Mouse (Mus musculus): ENCODE data around the gene Tpd52l2. TPM values are rescaled to one million over a fixed set of nuclear protein-coding genes. Genes with fewer than 3 reads are reported as not detected.

Tpd52l2 gene
- total and polyA plus RNA-seq, 3 experiments = 45.3 to 89.2 (median 56.4) TPM

DNA sequence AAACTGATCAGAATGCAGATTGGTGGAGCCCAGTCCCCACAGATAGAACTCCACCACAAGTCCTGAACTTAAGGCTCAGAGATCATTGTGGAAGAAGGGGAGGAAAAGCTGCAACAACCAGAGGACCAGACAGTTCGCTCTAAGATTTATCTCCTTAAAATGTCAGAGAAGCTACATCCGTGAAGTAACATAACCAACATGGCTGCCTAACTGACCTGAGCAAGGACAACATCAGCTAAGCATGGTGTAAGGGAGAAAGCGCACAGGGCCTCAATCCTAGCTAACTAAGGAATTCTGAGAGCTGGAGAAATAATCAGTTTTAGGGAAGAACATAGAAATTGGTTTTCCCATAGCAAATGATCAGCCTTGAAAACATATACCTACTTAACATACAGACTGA, 22.3 kb downstream of the Tpd52l2 start:
- TF ChIP-seq TAL1 (conservative IDR thresholded peaks at IDR 0.05; ENCODE audit: low read depth, low read length) (no peak), CTCF (IDR thresholded peaks at IDR 0.05; ENCODE audit: low read depth, low read length) (no peak), GATA1 (IDR thresholded peaks at IDR 0.05; ENCODE audit: borderline replicate concordance, low read length) (no peak), GATA2 (IDR thresholded peaks at IDR 0.05; ENCODE audit: borderline replicate concordance, low read depth, low read length) (no peak), POLR2AphosphoS5 (IDR thresholded peaks at IDR 0.05; ENCODE audit: insufficient replicate concordance, low read depth, low read length) (no peak; the same call in 1 of the 2 replicates)
- peak overlapping the region; percentile 96 for H3K4me3 ChIP-seq (ENCODE audit: low read depth, low read length)
- no peaks in the 10 kb centered on the region for H3K9me3 ChIP-seq (replicated peaks)
- peaks cover 34% of the 10 kb centered on the region for H3K4me1 ChIP-seq (ENCODE audit: insufficient read depth, low read depth, low read length)
- DNase-seq (ENCODE audit: low spot score) (no peak), ATAC-seq (ENCODE audit: extremely low read depth, insufficient number of reproducible peaks, low FRiP score, poor library complexity, severe bottlenecking) (no peak)
- no peaks in the 10 kb centered on the region for H3K27me3 ChIP-seq (ENCODE audit: insufficient read depth, low read length)
- H3K36me3 ChIP-seq (replicated peaks) = peaks cover 72% of the 10 kb centered on the region

DNA sequence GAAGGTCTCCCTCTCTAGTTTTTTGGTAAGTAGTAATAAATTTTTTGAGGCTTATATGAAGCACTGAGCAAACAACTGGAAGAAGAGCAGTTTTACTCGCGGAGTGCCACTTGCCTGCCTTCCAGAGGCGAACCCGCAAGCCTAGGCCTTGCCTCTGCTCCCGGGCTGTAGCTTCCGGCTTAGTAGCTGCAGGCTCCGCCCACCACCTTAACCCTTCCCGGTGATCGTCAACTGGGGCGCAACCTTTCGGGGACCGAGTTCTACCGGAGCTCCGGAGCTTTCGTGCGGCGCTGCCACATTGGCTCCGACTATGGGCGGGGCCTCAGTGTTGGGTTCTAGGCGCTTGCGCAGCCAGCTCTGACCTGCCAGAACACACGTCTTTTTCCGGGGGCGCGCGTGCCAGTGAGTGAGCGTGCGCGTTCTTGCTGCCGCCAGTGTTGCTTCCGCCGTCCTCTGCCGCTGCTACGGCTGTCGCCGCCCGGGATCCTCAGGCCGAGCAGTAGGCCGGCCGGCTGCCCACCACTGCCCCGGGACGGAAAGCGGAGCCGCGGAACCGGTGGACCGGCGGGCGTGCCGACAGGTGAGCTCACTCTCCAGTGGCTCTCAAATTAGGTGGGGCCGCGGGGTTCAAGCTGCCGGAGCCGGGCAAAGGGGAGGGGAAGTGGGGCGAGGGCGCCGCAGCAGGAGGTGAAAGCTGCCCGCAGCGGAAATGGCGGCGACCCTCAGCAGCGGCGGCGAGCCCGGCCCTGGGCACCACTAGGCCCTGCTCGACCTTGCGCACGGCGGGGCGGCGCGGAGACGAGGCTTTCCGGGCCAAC, 23.4 kb downstream of the Tpd52l2 start, which contains the start of gene Dnajc5:
TSS of gene Dnajc5 (plus strand) at position 368 of the 818 bp plus-strand sequence.
- Histone ChIP-seq H3K27me3 (ENCODE audit: insufficient read depth, low read length) (no peaks in the 10 kb centered on the region), H3K9me3 (replicated peaks) (no peaks in the 10 kb centered on the region), H3K4me1 (ENCODE audit: insufficient read depth, low read depth, low read length) (peaks cover 37% of the 10 kb centered on the region), H3K4me3 (ENCODE audit: low read depth, low read length) (peak within 1 kb of the TSS; percentile 96), H3K36me3 (replicated peaks) (peaks cover 66% of the 10 kb centered on the region)
- ATAC-seq (ENCODE audit: extremely low read depth, insufficient number of reproducible peaks, low FRiP score, poor library complexity, severe bottlenecking) (peak; percentile 97), DNase-seq (ENCODE audit: low spot score) (peak; percentile 91)
- TF ChIP-seq POLR2AphosphoS5 (IDR thresholded peaks at IDR 0.05; ENCODE audit: insufficient replicate concordance, low read depth, low read length) (no peak), GATA1 (IDR thresholded peaks at IDR 0.05; ENCODE audit: borderline replicate concordance, low read length) (no peak), GATA2 (IDR thresholded peaks at IDR 0.05; ENCODE audit: borderline replicate concordance, low read depth, low read length) (no peak), TAL1 (conservative IDR thresholded peaks at IDR 0.05; ENCODE audit: low read depth, low read length) (no peak), CTCF (IDR thresholded peaks at IDR 0.05; ENCODE audit: low read depth, low read length) (no peak)

DNA sequence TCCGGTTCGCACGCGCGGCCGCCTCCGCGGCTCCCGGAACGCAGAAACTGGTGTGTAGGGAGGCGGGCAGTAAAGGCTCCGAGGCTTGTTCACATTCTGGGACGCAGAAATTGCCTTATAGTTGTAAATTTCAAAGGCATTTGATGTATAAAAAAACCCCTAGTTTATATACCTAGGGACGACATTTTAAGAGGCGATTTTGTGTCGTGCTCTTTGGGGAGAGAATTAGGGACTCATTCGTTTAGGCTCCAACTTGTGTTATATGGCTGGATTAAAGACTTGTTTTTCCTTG, 23.9 kb downstream of the Tpd52l2 start:
- TF ChIP-seq TAL1 (conservative IDR thresholded peaks at IDR 0.05; ENCODE audit: low read depth, low read length) (no peak), GATA2 (IDR thresholded peaks at IDR 0.05; ENCODE audit: borderline replicate concordance, low read depth, low read length) (no peak), POLR2AphosphoS5 (IDR thresholded peaks at IDR 0.05; ENCODE audit: insufficient replicate concordance, low read depth, low read length) (no peak), GATA1 (IDR thresholded peaks at IDR 0.05; ENCODE audit: borderline replicate concordance, low read length) (no peak), CTCF (IDR thresholded peaks at IDR 0.05; ENCODE audit: low read depth, low read length) (no peak)
- Histone ChIP-seq H3K27me3 (ENCODE audit: insufficient read depth, low read length) (no peaks in the 10 kb centered on the region), H3K9me3 (replicated peaks) (no peaks in the 10 kb centered on the region), H3K4me3 (ENCODE audit: low read depth, low read length) (peak overlapping the region; percentile 96), H3K36me3 (replicated peaks) (peaks cover 66% of the 10 kb centered on the region), H3K4me1 (ENCODE audit: insufficient read depth, low read depth, low read length) (peaks cover 40% of the 10 kb centered on the region)
- ATAC-seq (ENCODE audit: extremely low read depth, insufficient number of reproducible peaks, low FRiP score, poor library complexity, severe bottlenecking) (no peak), DNase-seq (ENCODE audit: low spot score) (no peak)

DNA sequence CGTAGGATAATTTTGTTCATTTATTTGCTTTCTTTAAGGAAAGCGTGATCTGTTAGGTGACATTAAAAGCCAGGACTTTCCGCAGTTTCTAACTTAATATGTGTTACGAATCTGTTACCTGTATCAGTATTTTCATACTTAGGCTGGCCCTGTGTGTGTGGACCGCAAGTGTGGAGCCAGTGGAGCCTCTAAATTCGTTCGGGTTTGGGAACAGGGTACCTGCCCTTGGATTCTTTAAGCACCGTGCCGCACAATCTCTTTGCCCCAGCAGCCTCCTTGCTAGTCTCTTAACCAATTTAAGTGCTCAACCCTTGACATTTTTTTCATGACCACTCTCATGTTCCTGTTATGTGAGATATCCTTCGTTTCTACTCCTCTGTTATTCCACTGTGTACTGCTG, 24.5 kb downstream of the Tpd52l2 start:
- ATAC-seq (ENCODE audit: extremely low read depth, insufficient number of reproducible peaks, low FRiP score, poor library complexity, severe bottlenecking) (no peak), DNase-seq (ENCODE audit: low spot score) (no peak)
- TF ChIP-seq CTCF (IDR thresholded peaks at IDR 0.05; ENCODE audit: low read depth, low read length) (no peak), GATA1 (IDR thresholded peaks at IDR 0.05; ENCODE audit: borderline replicate concordance, low read length) (no peak), POLR2AphosphoS5 (IDR thresholded peaks at IDR 0.05; ENCODE audit: insufficient replicate concordance, low read depth, low read length) (no peak), GATA2 (IDR thresholded peaks at IDR 0.05; ENCODE audit: borderline replicate concordance, low read depth, low read length) (no peak), TAL1 (conservative IDR thresholded peaks at IDR 0.05; ENCODE audit: low read depth, low read length) (no peak)
- H3K9me3 ChIP-seq (replicated peaks) = no peaks in the 10 kb centered on the region
- H3K27me3 ChIP-seq (ENCODE audit: insufficient read depth, low read length) = no peaks in the 10 kb centered on the region
- peaks cover 40% of the 10 kb centered on the region for H3K4me1 ChIP-seq (ENCODE audit: insufficient read depth, low read depth, low read length)
- peak overlapping the region; percentile 96 for H3K4me3 ChIP-seq (ENCODE audit: low read depth, low read length)
- peaks cover 65% of the 10 kb centered on the region for H3K36me3 ChIP-seq (replicated peaks)

DNA sequence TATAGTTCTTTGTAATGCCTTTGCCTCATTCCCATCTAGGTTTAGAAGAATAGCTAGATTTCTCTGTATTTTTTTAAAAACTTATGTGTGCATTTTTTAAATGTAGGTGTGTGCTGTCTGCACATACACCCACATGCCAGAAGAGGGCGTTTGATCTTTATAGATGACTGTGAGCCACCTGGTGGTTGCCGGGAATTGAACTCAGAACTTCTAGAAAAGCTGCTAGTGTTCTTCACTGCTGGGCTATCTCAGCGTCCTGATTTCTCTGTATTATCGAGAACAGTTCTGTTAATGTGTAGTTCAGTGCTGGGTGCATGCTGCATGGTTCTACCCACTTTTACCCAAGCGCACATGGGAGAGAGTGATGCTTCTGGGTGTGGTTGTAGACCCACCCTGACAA, 25.9 kb downstream of the Tpd52l2 start:
- TF ChIP-seq CTCF (IDR thresholded peaks at IDR 0.05; ENCODE audit: low read depth, low read length) = peak; percentile 43; the same call in 1 of the 2 replicates
- TF ChIP-seq GATA2 (IDR thresholded peaks at IDR 0.05; ENCODE audit: borderline replicate concordance, low read depth, low read length) = no peak
- Histone ChIP-seq H3K9me3 (replicated peaks) (no peaks in the 10 kb centered on the region), H3K36me3 (replicated peaks) (peaks cover 64% of the 10 kb centered on the region), H3K27me3 (ENCODE audit: insufficient read depth, low read length) (no peaks in the 10 kb centered on the region), H3K4me3 (ENCODE audit: low read depth, low read length) (peak overlapping the region; percentile 44; the same call in 1 of the 2 replicates), H3K4me1 (ENCODE audit: insufficient read depth, low read depth, low read length) (peaks cover 38% of the 10 kb centered on the region)
- DNase-seq (ENCODE audit: low spot score) (no peak), ATAC-seq (ENCODE audit: extremely low read depth, insufficient number of reproducible peaks, low FRiP score, poor library complexity, severe bottlenecking) (no peak)

DNA sequence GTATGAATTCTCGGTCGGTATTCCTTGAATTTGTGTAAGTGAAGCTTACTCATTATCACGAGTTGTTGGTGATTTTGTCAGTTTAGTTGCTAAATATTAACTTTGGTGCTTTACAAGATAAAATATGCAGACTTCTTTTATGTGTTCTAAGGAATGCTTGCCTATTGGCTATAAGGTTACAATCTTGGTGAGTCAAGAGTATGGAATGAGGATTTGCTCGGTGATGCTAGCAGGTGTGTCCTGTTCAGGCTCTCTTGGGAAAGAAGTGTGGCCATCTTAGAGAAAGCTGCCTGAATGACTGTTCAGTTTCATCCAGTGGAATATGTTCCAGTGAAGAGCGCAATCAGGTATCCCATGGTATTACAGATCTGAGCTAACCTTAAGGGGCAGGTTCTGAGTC, 28.6 kb downstream of the Tpd52l2 start:
- H3K36me3 ChIP-seq (replicated peaks) = peaks cover 77% of the 10 kb centered on the region
- no peaks in the 10 kb centered on the region for H3K27me3 ChIP-seq (ENCODE audit: insufficient read depth, low read length)
- DNase-seq (ENCODE audit: low spot score) = no peak

More for the DNA sequence above, 28.6 kb downstream of the Tpd52l2 start:
- Histone ChIP-seq H3K4me3 (ENCODE audit: low read depth, low read length) (no peak overlapping the region), H3K4me1 (ENCODE audit: insufficient read depth, low read depth, low read length) (peaks cover 26% of the 10 kb centered on the region), H3K9me3 (replicated peaks) (no peaks in the 10 kb centered on the region)
- no peak for ATAC-seq (ENCODE audit: extremely low read depth, insufficient number of reproducible peaks, low FRiP score, poor library complexity, severe bottlenecking)
- TF ChIP-seq CTCF (IDR thresholded peaks at IDR 0.05; ENCODE audit: low read depth, low read length) (no peak), POLR2AphosphoS5 (IDR thresholded peaks at IDR 0.05; ENCODE audit: insufficient replicate concordance, low read depth, low read length) (no peak), GATA1 (IDR thresholded peaks at IDR 0.05; ENCODE audit: borderline replicate concordance, low read length) (no peak), TAL1 (conservative IDR thresholded peaks at IDR 0.05; ENCODE audit: low read depth, low read length) (no peak), GATA2 (IDR thresholded peaks at IDR 0.05; ENCODE audit: borderline replicate concordance, low read depth, low read length) (no peak)

Data from G1E (cell line).